Mouse (Mus musculus) hindbrain, embryonic 15.5 days (tissue): ENCODE data around the gene Fkbp4. TPM values are rescaled to one million over a fixed set of nuclear protein-coding genes. Genes with fewer than 3 reads are reported as not detected.

Experiments
- ATAC-seq: fragments of 200-750 bp; cut with Nextera tagmentation; 2 replicates; pipeline ENCODE4 v1.8.0; 2017; ENCODE audit warnings: low read depth, moderate number of reproducible peaks, moderate TSS enrichment; ENCODE audit not compliant: low FRiP score
- H3K27ac ChIP-seq: fragments of 300-500 bp; sonication (generic); replicated peaks from 2 replicates; pipeline ENCODE4 v1.5.1; 2015; ENCODE audit warnings: mild to moderate bottlenecking, inconsistent platforms
- H3K27me3 ChIP-seq: fragments of 300-500 bp; sonication (generic); 2 replicates; pipeline ENCODE4 v1.6.1; 2015; ENCODE audit warnings: control low read depth, inconsistent platforms
- H3K36me3 ChIP-seq: fragments of 300-500 bp; sonication (generic); 2 replicates; pipeline ENCODE4 v1.6.1; 2015; ENCODE audit warnings: control low read depth, inconsistent platforms
- H3K4me1 ChIP-seq: fragments of 300-500 bp; sonication (generic); replicated peaks from 2 replicates; pipeline ENCODE4 v1.6.1; 2015; ENCODE audit warnings: control low read depth, inconsistent platforms
- H3K4me2 ChIP-seq: fragments of 300-500 bp; sonication (generic); 2 replicates; pipeline ENCODE4 v1.6.1; 2015; ENCODE audit warnings: moderate library complexity, mild to moderate bottlenecking, inconsistent platforms
- H3K4me3 ChIP-seq: fragments of 300-500 bp; sonication (generic); 2 replicates; pipeline ENCODE4 v1.5.1; 2015; ENCODE audit warnings: mild to moderate bottlenecking, inconsistent platforms
- H3K9ac ChIP-seq: fragments of 300-500 bp; sonication (generic); 2 replicates; pipeline ENCODE4 v1.6.1; 2015; ENCODE audit warnings: inconsistent platforms
- H3K9me3 ChIP-seq: fragments of 300-500 bp; sonication (generic); 2 replicates; pipeline ENCODE4 v1.6.1; 2016; ENCODE audit warnings: control low read depth, inconsistent platforms
- WGBS: fragments of 180-500 bp; shearing (Covaris S2); methylation state at CpG from one replicate; pipeline ENCODE4 v1.1.7; 2015; 5-methylcytosine and 5-hydroxymethylcytosine counted together
- polyA plus RNA-seq: library from polyadenylated mRNA; unstranded; fragments of >200 nt; fragmentation: Nextera tagmentation; extraction: Ambion mirVana; gene quantifications from 2 replicates; pipeline ENCODE4 v1.2.1, GENCODE M21; 2015

Gene Fkbp4
- 338 and 368 TPM in 2 replicates for polyA plus RNA-seq

DNA sequence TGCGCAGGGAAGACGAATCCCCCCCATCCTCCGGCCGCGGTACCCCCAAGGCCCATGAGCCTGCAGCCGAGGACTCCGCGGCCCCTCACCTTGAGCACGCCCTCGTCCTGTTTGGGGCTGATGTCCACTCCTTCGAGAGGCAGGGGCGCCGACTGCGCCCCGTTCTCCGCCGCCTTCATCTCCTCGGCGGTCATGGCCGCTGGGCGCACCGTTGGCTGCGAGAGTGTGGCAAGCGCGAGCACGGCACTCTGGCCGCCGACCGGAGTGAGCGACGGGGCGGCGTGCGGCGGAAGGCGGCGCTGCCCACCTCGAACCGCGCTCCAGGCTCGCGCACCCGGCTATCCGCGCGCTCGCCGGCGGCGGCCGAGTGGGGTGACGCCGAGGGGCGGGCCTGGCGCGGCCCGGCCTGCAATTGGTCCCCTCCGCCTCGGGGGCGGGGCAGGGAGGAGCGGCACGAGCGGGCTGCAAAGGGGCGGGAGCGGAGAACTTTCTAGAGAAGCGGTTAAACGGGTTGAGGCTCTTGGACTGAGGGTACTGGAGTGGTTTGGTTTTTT, at the start of gene Fkbp4:
TSS of gene Fkbp4 (minus strand) at position 361 of the 554 bp plus-strand sequence.
- peak within 1 kb of the TSS; percentile 78 for H3K9ac ChIP-seq
- H3K4me1 ChIP-seq, result peaks cover 19% of the 10 kb centered on the region
- ATAC-seq, result peak; percentile 94
- H3K27me3 ChIP-seq, result no peaks in the 10 kb centered on the region
- H3K9me3 ChIP-seq, result no peaks in the 10 kb centered on the region
- under 1% methylated on average over 63 of the region's 67 CpGs for WGBS
- H3K4me3 ChIP-seq, result peak within 1 kb of the TSS; percentile 64
- H3K36me3 ChIP-seq, result peaks cover 30% of the 10 kb centered on the region
- peak within 1 kb of the TSS; percentile 76 for H3K4me2 ChIP-seq
- H3K27ac ChIP-seq, result peak within 1 kb of the TSS; percentile 86

DNA sequence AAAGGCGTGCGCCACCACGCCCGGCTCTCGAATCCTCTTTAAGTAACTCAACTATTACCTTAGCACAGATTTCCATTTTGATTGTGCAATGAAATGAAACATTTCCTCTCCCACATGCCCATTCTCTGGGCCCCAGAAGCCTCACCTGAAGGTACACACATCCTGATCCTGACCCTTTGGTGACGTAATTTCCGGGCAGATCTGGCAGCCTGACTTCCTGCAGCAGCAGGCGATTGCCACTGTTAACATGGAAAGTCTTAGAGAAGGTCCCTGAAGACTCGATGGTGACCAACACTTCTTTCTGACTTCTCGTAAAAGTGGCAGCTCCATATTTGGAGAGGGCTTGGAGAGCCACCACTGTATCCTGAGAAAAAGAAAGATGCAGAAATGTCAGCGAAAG, 49.3 kb upstream of the Fkbp4 start:
- 91% methylated on average over 11 of the region's 11 CpGs for WGBS
- no peak for ATAC-seq

DNA sequence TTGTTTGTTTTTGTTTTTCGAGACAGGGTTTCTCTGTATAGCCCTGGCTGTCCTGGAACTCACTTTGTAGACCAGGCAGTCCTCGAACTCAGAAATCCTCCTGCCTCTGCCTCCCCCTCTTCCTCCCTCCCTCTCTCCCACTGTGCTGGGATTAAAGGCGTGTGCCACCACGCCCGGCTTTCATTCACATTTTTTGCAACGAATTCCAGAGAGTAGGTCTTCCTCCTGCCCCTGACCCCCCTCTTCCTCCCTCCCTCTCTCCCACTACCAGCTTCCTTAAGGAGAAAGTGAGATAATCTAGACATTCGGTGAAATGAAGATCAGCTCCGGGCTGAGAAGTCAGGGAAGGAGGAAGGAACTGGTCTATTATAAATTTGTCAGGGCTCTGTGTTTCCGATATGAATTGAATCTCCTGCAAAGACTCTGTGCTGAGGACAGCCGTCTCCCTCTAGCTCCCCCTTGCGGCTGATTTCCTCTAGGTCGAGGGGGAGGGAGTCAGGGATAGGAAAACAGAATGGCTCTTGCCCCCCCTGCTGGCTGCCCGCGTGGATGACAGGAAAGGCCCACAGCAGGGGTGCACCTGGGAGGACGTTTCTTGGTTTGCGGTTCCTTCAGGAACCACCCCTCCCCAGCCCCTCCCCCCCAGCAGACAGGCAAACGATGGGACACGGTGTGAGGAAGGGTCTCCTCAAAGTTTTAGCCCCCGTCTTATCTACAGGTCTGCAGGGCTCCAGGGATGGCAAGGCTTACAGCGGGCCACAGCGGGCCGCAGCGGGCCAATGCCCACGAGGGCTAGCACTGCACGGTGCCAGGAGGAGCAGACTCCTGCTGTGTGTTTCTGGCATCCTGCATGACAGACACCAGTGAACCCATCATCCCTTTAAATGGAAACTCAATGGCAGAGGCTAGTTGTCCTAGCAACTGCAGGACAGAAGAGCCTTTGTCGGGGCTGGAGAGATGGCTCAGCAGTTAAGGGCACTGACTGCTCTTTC, 41.3 kb upstream of the Fkbp4 start:
- Histone ChIP-seq H3K4me2 (peak overlapping the region; percentile 32), H3K27ac (no peak overlapping the region), H3K4me1 (0 out of 2 replicates have a peak, but pooled peaks cover 5% of the 10 kb centered on the region), H3K27me3 (no peaks in the 10 kb centered on the region), H3K36me3 (no peaks in the 10 kb centered on the region), H3K9ac (no peak overlapping the region), H3K4me3 (0 out of 2 replicates have a peak overlapping the region, but pooled peaks have one; percentile 5), H3K9me3 (no peaks in the 10 kb centered on the region)
- 15% methylated on average over 26 of the region's 26 CpGs for WGBS
- peak; percentile 89 for ATAC-seq

More for the DNA sequence above, 49.3 kb upstream of the Fkbp4 start:
- H3K36me3 ChIP-seq, result no peaks in the 10 kb centered on the region
- H3K4me1 ChIP-seq, result no peaks in the 10 kb centered on the region
- H3K4me2 ChIP-seq, result no peak overlapping the region
- H3K9me3 ChIP-seq, result no peaks in the 10 kb centered on the region
- no peak overlapping the region for H3K9ac ChIP-seq
- no peaks in the 10 kb centered on the region for H3K27me3 ChIP-seq
- no peak overlapping the region for H3K27ac ChIP-seq
- H3K4me3 ChIP-seq, result no peak overlapping the region

DNA sequence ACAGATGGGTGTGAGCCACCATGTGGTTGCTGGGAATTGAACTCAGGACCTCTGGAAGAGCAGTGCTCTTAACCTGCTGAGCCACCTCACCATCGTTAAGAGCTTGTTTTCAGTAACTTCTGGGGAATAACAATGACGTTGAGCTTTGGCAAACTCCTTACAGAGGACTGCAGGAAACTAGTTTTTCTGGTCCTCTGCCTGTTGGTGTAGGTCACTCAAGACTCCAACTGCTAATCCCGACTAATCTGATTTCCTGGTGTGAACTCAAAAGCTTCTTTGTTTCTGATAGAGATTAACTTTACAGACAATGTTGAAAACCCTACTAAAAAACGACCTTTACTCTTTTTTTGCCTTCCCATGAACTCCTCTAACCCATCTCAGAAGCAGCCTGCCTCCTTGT, 39.0 kb upstream of the Fkbp4 start:
- Histone ChIP-seq H3K4me1 (0 out of 2 replicates have a peak, but pooled peaks cover 5% of the 10 kb centered on the region), H3K4me3 (no peak overlapping the region), H3K36me3 (no peaks in the 10 kb centered on the region), H3K9me3 (no peaks in the 10 kb centered on the region), H3K27me3 (no peaks in the 10 kb centered on the region), H3K4me2 (no peak overlapping the region), H3K9ac (no peak overlapping the region), H3K27ac (no peak overlapping the region)
- 29% methylated on average over 4 of the region's 4 CpGs for WGBS
- ATAC-seq, result no peak

DNA sequence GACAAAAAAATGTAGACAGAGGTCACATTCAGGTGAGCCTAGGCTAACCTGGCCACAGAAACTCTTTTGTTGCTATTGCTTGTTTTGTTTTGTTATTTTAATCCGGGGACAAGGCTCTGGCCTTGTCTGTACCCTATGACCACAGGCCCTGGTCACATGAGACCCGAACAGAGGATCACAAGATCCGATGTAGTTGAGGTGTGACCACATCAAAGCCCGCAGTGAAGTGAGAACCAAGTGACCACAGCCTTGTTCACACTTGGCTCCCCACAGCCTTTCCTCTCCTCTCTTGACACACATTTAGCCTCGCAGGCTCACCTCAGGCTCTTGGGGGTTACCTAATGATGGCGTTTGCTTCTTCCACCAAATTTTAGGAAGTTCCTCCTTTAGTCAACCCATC, 35.6 kb upstream of the Fkbp4 start:
- Histone ChIP-seq H3K27me3 (0 out of 2 replicates have a peak, but pooled peaks cover 2% of the 10 kb centered on the region), H3K4me2 (no peak overlapping the region)
- 94% methylated on average over 6 of the region's 6 CpGs for WGBS

DNA sequence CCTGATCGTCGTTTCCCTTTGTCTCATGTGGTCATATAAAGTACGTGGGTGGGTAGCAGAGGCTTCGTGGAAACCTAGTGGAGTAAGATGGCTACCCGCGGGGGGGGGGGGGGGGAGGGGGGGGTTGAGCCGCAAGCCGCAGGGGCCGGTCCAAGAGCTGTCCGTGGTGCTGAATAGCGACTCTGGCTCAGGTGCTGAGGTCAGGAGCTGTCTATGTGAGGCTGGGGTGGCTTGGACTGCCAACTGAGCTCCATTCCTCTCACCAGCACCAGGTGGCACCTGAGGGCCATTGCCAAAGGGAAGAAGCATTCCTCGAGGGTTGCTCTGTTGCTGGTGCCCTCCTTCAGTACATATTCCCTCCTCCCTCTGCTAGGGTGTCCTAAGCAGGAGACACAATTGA, 31.0 kb upstream of the Fkbp4 start:
- 9% methylated on average over 12 of the region's 12 CpGs for WGBS
- no peak for ATAC-seq

More for the DNA sequence above, 35.6 kb upstream of the Fkbp4 start:
- H3K9me3 ChIP-seq, result no peaks in the 10 kb centered on the region
- no peaks in the 10 kb centered on the region for H3K4me1 ChIP-seq
- ATAC-seq, result no peak
- H3K9ac ChIP-seq, result no peak overlapping the region
- no peak overlapping the region for H3K27ac ChIP-seq
- H3K36me3 ChIP-seq, result no peaks in the 10 kb centered on the region
- no peak overlapping the region for H3K4me3 ChIP-seq

DNA sequence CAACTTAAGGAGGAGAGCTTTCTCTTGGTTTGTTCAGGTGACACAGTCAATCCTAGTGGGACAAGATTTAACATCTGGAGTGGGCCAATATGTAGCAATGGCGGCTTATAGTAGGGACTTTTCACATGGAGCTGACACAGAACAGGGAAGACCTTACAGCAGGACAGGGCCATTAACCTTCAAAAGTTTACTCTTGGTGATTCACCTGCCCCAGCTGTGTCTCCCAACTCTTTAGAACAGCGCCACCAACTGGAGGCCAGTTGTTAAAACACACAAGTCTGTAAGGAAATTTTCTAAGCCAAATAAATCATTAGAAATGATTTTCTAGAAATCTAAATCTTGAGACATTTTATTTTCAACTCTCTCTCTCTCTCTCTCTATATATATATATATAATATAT, 28.8 kb upstream of the Fkbp4 start:
- Histone ChIP-seq H3K27me3 (0 out of 2 replicates have a peak, but pooled peaks cover 2% of the 10 kb centered on the region), H3K9me3 (no peaks in the 10 kb centered on the region), H3K27ac (no peak overlapping the region), H3K4me2 (no peak overlapping the region), H3K4me3 (no peak overlapping the region), H3K9ac (no peak overlapping the region), H3K4me1 (no peaks in the 10 kb centered on the region), H3K36me3 (no peaks in the 10 kb centered on the region)
- ATAC-seq, result no peak
- WGBS, result 45% methylated on average over 2 of the region's 2 CpGs

More for the DNA sequence above, 31.0 kb upstream of the Fkbp4 start:
- no peaks in the 10 kb centered on the region for H3K4me1 ChIP-seq
- 0 out of 2 replicates have a peak, but pooled peaks cover 2% of the 10 kb centered on the region for H3K27me3 ChIP-seq
- H3K4me3 ChIP-seq, result no peak overlapping the region
- H3K9ac ChIP-seq, result no peak overlapping the region
- H3K9me3 ChIP-seq, result no peaks in the 10 kb centered on the region
- H3K27ac ChIP-seq, result no peak overlapping the region
- no peaks in the 10 kb centered on the region for H3K36me3 ChIP-seq
- no peak overlapping the region for H3K4me2 ChIP-seq

DNA sequence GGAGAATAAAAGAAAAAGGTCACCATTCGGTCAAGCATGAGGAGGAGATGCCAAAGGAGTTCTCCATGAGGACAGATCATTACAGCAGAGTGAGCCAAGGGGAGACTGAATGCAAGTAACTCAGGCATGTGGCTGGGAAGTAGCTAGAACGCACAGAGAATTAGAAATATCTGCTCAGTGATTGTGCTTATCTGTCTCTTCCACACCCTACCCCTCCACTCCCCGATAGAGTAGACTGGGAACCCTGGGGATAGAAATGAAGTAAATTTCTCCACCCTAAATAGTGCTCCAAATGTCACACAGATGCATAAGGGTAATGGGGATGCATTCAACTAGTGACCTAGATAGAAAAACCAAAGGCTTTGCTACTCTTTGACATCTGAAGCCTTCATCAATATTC, 28.1 kb upstream of the Fkbp4 start:
- no peak overlapping the region for H3K27ac ChIP-seq
- no peaks in the 10 kb centered on the region for H3K9me3 ChIP-seq
- H3K9ac ChIP-seq, result no peak overlapping the region
- H3K4me2 ChIP-seq, result no peak overlapping the region
- 0 out of 2 replicates have a peak, but pooled peaks cover 2% of the 10 kb centered on the region for H3K27me3 ChIP-seq
- H3K4me1 ChIP-seq, result no peaks in the 10 kb centered on the region
- no peak for ATAC-seq
- H3K36me3 ChIP-seq, result no peaks in the 10 kb centered on the region
- no peak overlapping the region for H3K4me3 ChIP-seq
- 57% methylated on average over 3 of the region's 3 CpGs for WGBS

DNA sequence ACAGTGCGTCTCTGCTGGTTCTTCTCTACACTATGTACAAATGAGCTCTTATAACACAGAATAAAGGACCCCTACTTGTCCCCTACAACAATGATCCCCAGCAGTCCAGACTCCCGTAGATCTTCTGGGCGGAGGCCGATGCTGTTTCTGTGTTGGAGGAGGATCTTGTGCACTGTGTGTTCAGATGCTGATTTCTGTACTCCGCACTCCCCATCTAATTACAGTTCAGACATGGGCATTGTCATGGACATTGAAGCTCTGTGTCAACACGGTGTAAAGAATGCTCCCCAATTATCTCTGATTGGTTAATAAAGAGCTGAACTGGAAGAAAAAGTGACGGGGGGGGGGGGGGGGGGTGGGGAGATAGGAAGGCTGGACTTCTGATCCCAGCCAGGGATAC, 27.6 kb upstream of the Fkbp4 start:
- Histone ChIP-seq H3K4me3 (no peak overlapping the region), H3K4me1 (no peaks in the 10 kb centered on the region), H3K9me3 (no peaks in the 10 kb centered on the region), H3K27me3 (0 out of 2 replicates have a peak, but pooled peaks cover 2% of the 10 kb centered on the region), H3K4me2 (no peak overlapping the region), H3K9ac (no peak overlapping the region), H3K36me3 (no peaks in the 10 kb centered on the region), H3K27ac (no peak overlapping the region)
- no peak for ATAC-seq
- 45% methylated on average over 6 of the region's 7 CpGs for WGBS

DNA sequence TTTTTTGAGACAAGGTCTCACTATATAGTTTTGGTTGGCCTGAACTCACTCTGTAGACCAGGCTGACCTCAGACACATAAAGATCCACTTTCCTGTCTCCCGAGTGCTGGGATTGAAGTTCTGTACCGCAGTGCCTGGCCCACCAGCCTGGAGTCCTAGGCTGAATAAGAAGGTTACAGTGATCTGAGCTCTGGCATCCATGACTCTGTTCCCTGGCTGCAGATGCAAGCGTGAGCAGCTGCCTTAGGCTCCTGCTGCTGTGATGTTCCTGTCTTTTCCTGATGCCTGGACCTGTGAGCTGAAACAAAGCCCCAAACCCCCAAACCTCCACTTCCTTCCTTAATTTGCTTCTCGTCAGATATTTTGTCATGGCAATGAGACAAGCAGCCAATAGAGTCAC, 26.5 kb upstream of the Fkbp4 start:
- WGBS, result 78% methylated on average over 4 of the region's 4 CpGs
- no peak overlapping the region for H3K27ac ChIP-seq
- no peaks in the 10 kb centered on the region for H3K4me1 ChIP-seq
- no peak overlapping the region for H3K4me2 ChIP-seq
- H3K4me3 ChIP-seq, result no peak overlapping the region
- 0 out of 2 replicates have a peak, but pooled peaks cover 2% of the 10 kb centered on the region for H3K27me3 ChIP-seq
- H3K36me3 ChIP-seq, result no peaks in the 10 kb centered on the region
- H3K9ac ChIP-seq, result no peak overlapping the region
- H3K9me3 ChIP-seq, result no peaks in the 10 kb centered on the region
- no peak for ATAC-seq

DNA sequence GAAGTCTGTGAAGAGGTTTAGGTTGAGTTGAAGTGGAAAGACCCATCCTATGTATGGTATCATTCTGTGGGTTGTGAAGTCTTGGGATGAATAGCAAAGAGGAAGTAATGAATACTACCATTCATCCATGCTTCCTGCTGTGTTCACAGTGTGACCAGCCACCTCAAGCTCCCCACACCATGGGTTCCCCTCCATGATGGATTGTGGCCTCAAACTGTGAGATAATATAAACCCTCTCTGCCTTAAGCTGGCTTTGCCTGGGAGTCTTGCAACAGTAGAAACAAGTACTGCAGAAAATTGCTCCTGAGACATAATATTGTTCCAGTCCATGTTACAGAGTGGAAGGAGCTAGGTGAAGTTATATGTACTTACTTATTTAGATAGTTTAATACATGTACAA, 23.1 kb upstream of the Fkbp4 start:
- Histone ChIP-seq H3K4me2 (no peak overlapping the region), H3K27ac (no peak overlapping the region)
- no peak for ATAC-seq

More for the DNA sequence above, 23.1 kb upstream of the Fkbp4 start:
- no peaks in the 10 kb centered on the region for H3K27me3 ChIP-seq
- no peak overlapping the region for H3K4me3 ChIP-seq
- no peaks in the 10 kb centered on the region for H3K4me1 ChIP-seq
- no peak overlapping the region for H3K9ac ChIP-seq
- no peaks in the 10 kb centered on the region for H3K36me3 ChIP-seq
- H3K9me3 ChIP-seq, result no peaks in the 10 kb centered on the region
